Mouse (Mus musculus) ES-E14 (cell line): ENCODE results near the gene Panx3.

Source experiments
- CHD2 ChIP-seq: IDR thresholded peaks from 2 replicates; pipeline ENCODE4 v1.6.1; 2014; ENCODE audit warnings: mild to moderate bottlenecking, low read depth, low read length, inconsistent platforms
- HCFC1 ChIP-seq: IDR thresholded peaks from 2 replicates; pipeline ENCODE4 v1.6.1; 2012; ENCODE audit warnings: low read length, inconsistent platforms, borderline replicate concordance; ENCODE audit not compliant: insufficient read depth
- MAFK ChIP-seq: IDR thresholded peaks from 2 replicates; pipeline ENCODE4 v1.6.1; 2014; ENCODE audit warnings: mild to moderate bottlenecking, low read depth, low read length, inconsistent platforms; ENCODE audit not compliant: insufficient read depth
- ZNF384 ChIP-seq: IDR thresholded peaks from 2 replicates; pipeline ENCODE4 v1.6.1; 2012; ENCODE audit warnings: low read depth, low read length, inconsistent platforms

GRCm38 (mm10) chr9:37615220-37615619 is 53.8 kb downstream of the Panx3 start:
- TF ChIP-seq MAFK (no peak), HCFC1 (no peak), CHD2 (no peak), ZNF384 (no peak)
